Mouse (Mus musculus): ENCODE data around the gene Trim72. TPM values are rescaled to one million over a fixed set of nuclear protein-coding genes. Genes with fewer than 3 reads are reported as not detected.
"Not testable (repeated sequence)": the region's sequence is repeated elsewhere in the genome, so short reads cannot be mapped to it uniquely, and the experiment has no call there.

Gene Trim72
- total and polyA plus RNA-seq, 2 experiments from 2014 or later = 0.43 TPM; not detected in 1

GRCm38 (mm10) chr7:128032989-128033293 is 29.2 kb downstream of the Trim72 start:
- no peak overlapping the region for H3K27ac ChIP-seq (ENCODE audit: low read depth, low read length)
- no peak overlapping the region for H3K4me2 ChIP-seq (ENCODE audit: low read depth)
- H3K27me3 ChIP-seq (ENCODE audit: insufficient read depth, low read length) = no peaks in the 10 kb centered on the region
- TF ChIP-seq CTCF (IDR thresholded peaks at IDR 0.05; ENCODE audit: low read depth) = no peak
- no peak for ATAC-seq
- no peak for DNase-seq
- H3K4me3 ChIP-seq (ENCODE audit: low read depth, low read length) = no peak overlapping the region
- 91% methylated on average over 3 of the region's 3 CpGs for WGBS
- no peaks in the 10 kb centered on the region for H3K4me1 ChIP-seq (ENCODE audit: insufficient read depth)
- no peak overlapping the region for H3K9ac ChIP-seq
- no peaks in the 10 kb centered on the region for H3K36me3 ChIP-seq (ENCODE audit: insufficient read depth)
- H3K9me3 ChIP-seq (ENCODE audit: low read length) = no peaks in the 10 kb centered on the region

DNA sequence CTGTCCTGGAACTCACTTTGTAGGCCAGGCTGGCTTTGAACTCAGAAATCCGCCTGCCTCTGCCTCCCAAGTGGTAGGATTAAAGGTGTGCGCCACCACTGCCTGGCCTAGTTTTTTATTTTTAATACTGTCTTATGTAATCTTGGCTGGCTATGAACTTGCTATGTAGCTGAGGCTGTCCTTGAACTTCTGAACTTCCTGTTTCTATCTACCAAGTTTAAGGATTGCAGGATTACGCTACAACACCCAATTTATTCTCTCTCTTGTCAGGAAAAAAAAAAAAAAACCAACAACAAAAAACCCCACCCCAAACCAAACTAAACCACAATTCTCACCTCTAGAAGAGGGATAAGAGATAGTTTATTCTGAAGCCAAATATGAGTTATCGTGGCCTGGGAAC is 29.9 kb downstream of the Trim72 start:
- WGBS = 92% methylated on average over 4 of the region's 4 CpGs
- no peaks in the 10 kb centered on the region for H3K27me3 ChIP-seq (ENCODE audit: insufficient read depth, low read length)
- no peaks in the 10 kb centered on the region for H3K9me3 ChIP-seq (ENCODE audit: low read length)
- no peak overlapping the region for H3K4me2 ChIP-seq (ENCODE audit: low read depth)
- H3K4me3 ChIP-seq (ENCODE audit: low read depth, low read length) = no peak overlapping the region
- no peaks in the 10 kb centered on the region for H3K4me1 ChIP-seq (ENCODE audit: insufficient read depth)
- no peaks in the 10 kb centered on the region for H3K36me3 ChIP-seq (ENCODE audit: insufficient read depth)
- no peak overlapping the region for H3K27ac ChIP-seq (ENCODE audit: low read depth, low read length)
- ATAC-seq (no peak), DNase-seq (no peak)
- no peak overlapping the region for H3K9ac ChIP-seq
- TF ChIP-seq CTCF (IDR thresholded peaks at IDR 0.05; ENCODE audit: low read depth) = no peak

DNA sequence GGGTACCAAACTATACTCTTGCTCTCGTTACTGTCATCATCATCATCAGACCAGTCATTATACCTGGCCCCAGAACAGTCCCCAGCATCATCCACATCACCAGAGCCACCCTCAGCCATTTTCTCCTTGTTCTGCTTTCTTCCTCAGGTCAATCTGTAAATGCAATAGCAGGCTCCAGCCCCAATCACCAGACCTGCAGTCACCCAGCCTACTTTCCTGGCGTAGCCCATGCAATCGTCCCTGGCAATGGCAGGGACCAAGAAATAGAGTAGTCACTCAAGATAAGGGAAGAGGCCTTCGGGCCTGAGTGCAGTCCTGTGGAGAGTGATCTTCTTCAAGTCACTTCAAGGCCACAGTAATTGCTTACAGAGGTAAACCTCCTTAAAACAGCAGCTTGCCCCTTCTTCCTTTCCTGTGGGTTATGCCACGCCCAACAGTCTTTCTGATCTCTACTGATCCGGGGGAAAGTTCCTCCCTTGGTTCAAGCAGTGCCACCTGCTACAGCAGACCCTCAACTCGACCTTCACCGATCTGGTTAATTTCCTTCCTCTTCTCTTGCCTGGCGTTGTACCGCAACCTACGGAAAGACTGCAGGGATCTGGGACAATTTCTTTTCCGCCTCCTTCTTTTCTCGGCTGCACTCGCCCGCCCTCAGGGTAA is 38.5 kb downstream of the Trim72 start:
- not testable (repeated sequence) for H3K27me3 ChIP-seq (ENCODE audit: insufficient read depth, low read length); H3K4me2 ChIP-seq (ENCODE audit: low read depth); H3K4me1 ChIP-seq (ENCODE audit: insufficient read depth); DNase-seq; H3K4me3 ChIP-seq (ENCODE audit: low read depth, low read length); H3K27ac ChIP-seq (ENCODE audit: low read depth, low read length); H3K36me3 ChIP-seq (ENCODE audit: insufficient read depth); H3K9me3 ChIP-seq (ENCODE audit: low read length); H3K9ac ChIP-seq; ATAC-seq
- 86% methylated on average over 15 of the region's 15 CpGs for WGBS

DNA sequence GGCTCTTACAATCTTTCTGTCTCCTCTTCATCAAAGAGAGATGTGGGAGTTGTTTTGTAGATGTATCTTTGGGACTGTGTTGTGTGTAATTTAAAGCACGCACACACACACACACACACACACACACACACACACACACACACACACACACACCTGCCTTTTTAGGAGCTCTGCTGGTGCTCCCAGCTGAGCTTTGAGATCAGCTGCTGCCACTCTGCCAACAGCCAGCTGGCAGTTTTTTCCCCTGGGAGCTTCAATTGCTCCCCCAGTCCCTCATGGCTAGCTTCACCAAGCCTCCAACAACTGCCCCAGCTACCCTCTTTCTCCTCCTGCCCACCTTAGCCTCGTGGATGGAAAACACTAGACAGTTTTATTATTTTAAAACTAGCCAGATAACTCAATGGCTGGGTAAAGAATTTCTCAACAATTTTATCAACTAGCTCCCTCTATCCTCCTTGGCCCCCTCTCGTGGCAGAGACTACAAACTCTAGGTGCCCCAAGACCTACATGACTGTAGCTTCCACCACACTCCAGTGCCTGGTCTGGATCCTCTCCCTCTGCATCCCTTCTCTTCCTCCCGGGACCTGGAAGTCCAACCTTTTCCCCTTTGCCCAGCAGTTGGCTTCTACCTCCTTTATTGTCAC is 40.5 kb downstream of the Trim72 start:
- Histone ChIP-seq H3K27ac (ENCODE audit: low read depth, low read length) (no peak overlapping the region), H3K4me3 (ENCODE audit: low read depth, low read length) (no peak overlapping the region), H3K9me3 (ENCODE audit: low read length) (no peaks in the 10 kb centered on the region), H3K27me3 (ENCODE audit: insufficient read depth, low read length) (no peaks in the 10 kb centered on the region), H3K36me3 (ENCODE audit: insufficient read depth) (no peaks in the 10 kb centered on the region), H3K4me2 (ENCODE audit: low read depth) (no peak overlapping the region), H3K4me1 (ENCODE audit: insufficient read depth) (no peaks in the 10 kb centered on the region), H3K9ac (no peak overlapping the region)
- TF ChIP-seq CTCF (IDR thresholded peaks at IDR 0.05; ENCODE audit: low read depth) = no peak
- no peak for DNase-seq
- no peak for ATAC-seq
- 69% methylated on average over 4 of the region's 4 CpGs for WGBS

DNA sequence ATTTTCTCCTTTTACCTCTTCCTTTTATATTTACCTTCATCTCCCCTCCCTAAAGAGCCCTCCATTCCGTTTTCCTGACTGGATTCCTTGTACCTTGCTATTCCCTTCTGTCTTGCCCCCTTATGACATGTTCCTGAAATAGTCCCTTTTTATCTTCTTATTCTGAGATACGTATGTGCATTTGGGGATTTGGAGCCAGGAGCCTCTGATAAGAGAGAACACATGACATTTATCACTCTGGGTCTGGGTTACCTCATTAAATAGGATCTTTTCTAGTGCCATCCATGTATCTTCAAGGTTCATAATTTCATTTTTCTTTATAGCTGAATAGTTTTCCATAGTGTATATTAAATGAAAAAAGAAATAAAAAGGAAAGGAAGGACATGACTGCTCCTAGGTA is 41.9 kb downstream of the Trim72 start:
- Histone ChIP-seq H3K27me3 (ENCODE audit: insufficient read depth, low read length) (no peaks in the 10 kb centered on the region), H3K9ac (no peak overlapping the region), H3K27ac (ENCODE audit: low read depth, low read length) (no peak overlapping the region), H3K4me1 (ENCODE audit: insufficient read depth) (no peaks in the 10 kb centered on the region), H3K9me3 (ENCODE audit: low read length) (no peaks in the 10 kb centered on the region), H3K4me3 (ENCODE audit: low read depth, low read length) (no peak overlapping the region), H3K4me2 (ENCODE audit: low read depth) (no peak overlapping the region), H3K36me3 (ENCODE audit: insufficient read depth) (no peaks in the 10 kb centered on the region)
- no peak for TF ChIP-seq CTCF (IDR thresholded peaks at IDR 0.05; ENCODE audit: low read depth)
- no peak for DNase-seq
- 66% methylated on average over 2 of the region's 2 CpGs for WGBS
- ATAC-seq = no peak

DNA sequence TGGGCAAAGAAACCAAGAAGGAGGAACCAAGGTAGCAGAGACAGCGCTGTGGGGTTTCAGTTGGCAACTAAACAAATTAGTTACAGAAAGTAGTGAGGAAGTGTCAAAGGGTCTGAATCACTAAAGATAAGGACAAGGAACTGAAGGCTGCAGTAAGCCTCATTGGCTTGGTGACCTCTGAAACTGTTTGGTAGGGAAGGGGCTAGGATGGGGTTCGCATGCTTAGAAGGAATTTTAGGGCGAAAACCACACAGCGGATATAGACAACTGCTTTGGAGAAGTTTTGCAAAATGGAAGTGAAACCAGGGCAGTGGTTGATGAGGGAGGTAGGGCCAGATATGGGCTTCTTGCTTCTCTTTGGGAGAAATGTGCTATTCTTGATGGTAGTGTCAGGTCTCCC is 45.1 kb downstream of the Trim72 start:
- Histone ChIP-seq H3K9me3 (ENCODE audit: low read length) (no peaks in the 10 kb centered on the region), H3K4me2 (ENCODE audit: low read depth) (no peak overlapping the region), H3K36me3 (ENCODE audit: insufficient read depth) (no peaks in the 10 kb centered on the region), H3K4me3 (ENCODE audit: low read depth, low read length) (no peak overlapping the region), H3K9ac (no peak overlapping the region), H3K27me3 (ENCODE audit: insufficient read depth, low read length) (no peaks in the 10 kb centered on the region), H3K27ac (ENCODE audit: low read depth, low read length) (no peak overlapping the region), H3K4me1 (ENCODE audit: insufficient read depth) (no peaks in the 10 kb centered on the region)
- 97% methylated on average over 4 of the region's 4 CpGs for WGBS
- ATAC-seq = no peak
- no peak for TF ChIP-seq CTCF (IDR thresholded peaks at IDR 0.05; ENCODE audit: low read depth)
- DNase-seq = no peak

GRCm38 (mm10) chr7:128049254-128049653 is 45.5 kb downstream of the Trim72 start:
- DNase-seq (no peak), ATAC-seq (no peak)
- WGBS = 95% methylated on average over 2 of the region's 2 CpGs
- Histone ChIP-seq H3K36me3 (ENCODE audit: insufficient read depth) (no peaks in the 10 kb centered on the region), H3K27me3 (ENCODE audit: insufficient read depth, low read length) (no peaks in the 10 kb centered on the region), H3K4me3 (ENCODE audit: low read depth, low read length) (no peak overlapping the region), H3K9ac (no peak overlapping the region), H3K9me3 (ENCODE audit: low read length) (no peaks in the 10 kb centered on the region), H3K27ac (ENCODE audit: low read depth, low read length) (no peak overlapping the region), H3K4me2 (ENCODE audit: low read depth) (no peak overlapping the region), H3K4me1 (ENCODE audit: insufficient read depth) (no peaks in the 10 kb centered on the region)
- no peak for TF ChIP-seq CTCF (IDR thresholded peaks at IDR 0.05; ENCODE audit: low read depth)
